Mouse (Mus musculus) limb, embryonic 15.5 days (tissue): Measurements from ENCODE around the gene Cacna1c. TPM values are rescaled to one million over a fixed set of nuclear protein-coding genes. Genes with fewer than 3 reads are reported as not detected.

Experiments
- ATAC-seq: fragments of 200-750 bp; cut with Nextera tagmentation; 2 replicates; pipeline ENCODE4 v1.8.0; 2017; ENCODE audit warnings: low read depth, moderate TSS enrichment; ENCODE audit not compliant: insufficient number of reproducible peaks, low FRiP score, low TSS enrichment
- H3K27ac ChIP-seq: fragments of 300-500 bp; sonication (generic); 2 replicates; pipeline ENCODE4 v1.5.1; 2015; ENCODE audit warnings: moderate library complexity, mild to moderate bottlenecking, inconsistent platforms
- H3K27me3 ChIP-seq: fragments of 300-500 bp; sonication (generic); 2 replicates; pipeline ENCODE4 v1.6.1; 2015; ENCODE audit warnings: inconsistent platforms
- H3K36me3 ChIP-seq: fragments of 300-500 bp; sonication (generic); 2 replicates; pipeline ENCODE4 v1.6.1; 2015; ENCODE audit warnings: inconsistent platforms
- H3K4me1 ChIP-seq: fragments of 300-500 bp; sonication (generic); 2 replicates; pipeline ENCODE4 v1.6.1; 2015; ENCODE audit warnings: inconsistent platforms
- H3K4me2 ChIP-seq: fragments of 300-500 bp; sonication (generic); 2 replicates; pipeline ENCODE4 v1.6.1; 2015; ENCODE audit warnings: mild to moderate bottlenecking, inconsistent platforms
- H3K4me3 ChIP-seq: fragments of 300-500 bp; sonication (generic); 2 replicates; pipeline ENCODE4 v1.5.1; 2015; ENCODE audit warnings: mild to moderate bottlenecking, inconsistent platforms
- H3K9ac ChIP-seq: fragments of 300-500 bp; sonication (generic); 2 replicates; pipeline ENCODE4 v1.6.1; 2015; ENCODE audit warnings: inconsistent platforms
- H3K9me3 ChIP-seq: fragments of 300-500 bp; sonication (generic); 2 replicates; pipeline ENCODE4 v1.6.1; 2016; ENCODE audit warnings: inconsistent platforms
- WGBS: fragments of 180-500 bp; shearing (Covaris S2); methylation state at CpG from one replicate; pipeline ENCODE4 v1.1.7; 2015; 5-methylcytosine and 5-hydroxymethylcytosine counted together
- polyA plus RNA-seq: library from polyadenylated mRNA; unstranded; fragments of >200 nt; fragmentation: Nextera tagmentation; extraction: Ambion mirVana; gene quantifications from 2 replicates; pipeline ENCODE4 v1.2.1, GENCODE M21; 2015

Cacna1c gene
- polyA plus RNA-seq, 1 experiment from 2014 or later: 6.2 TPM

DNA sequence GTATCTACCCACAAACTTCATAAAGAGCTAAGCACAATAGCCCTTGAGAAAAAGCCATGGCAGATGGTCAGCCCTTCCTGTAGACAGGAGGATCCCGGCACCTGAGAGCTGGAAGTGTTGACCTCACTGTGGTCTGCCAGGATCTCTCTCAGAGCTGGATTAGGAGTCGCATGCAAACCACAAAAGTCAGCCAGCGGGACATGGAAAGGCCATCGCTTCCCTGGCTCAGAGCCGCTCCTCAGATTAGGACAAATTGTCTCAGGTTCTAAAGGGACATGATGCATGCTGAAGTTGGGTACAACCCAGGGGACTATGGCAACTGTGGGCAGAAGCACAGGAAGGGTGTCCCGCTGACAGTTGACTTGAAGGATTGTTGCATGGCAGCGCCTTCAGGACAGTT lies 490.4 kb downstream of the Cacna1c start:
- no peak overlapping the region for H3K27ac ChIP-seq
- peaks cover 9% of the 10 kb centered on the region; the same call in 1 of the 2 replicates for H3K36me3 ChIP-seq
- H3K4me2 ChIP-seq: no peak overlapping the region
- no peaks in the 10 kb centered on the region for H3K4me1 ChIP-seq
- no peak for ATAC-seq
- no peak overlapping the region for H3K9ac ChIP-seq
- 89% methylated on average over 7 of the region's 7 CpGs for WGBS
- no peak overlapping the region for H3K4me3 ChIP-seq
- no peaks in the 10 kb centered on the region for H3K27me3 ChIP-seq
- H3K9me3 ChIP-seq: no peaks in the 10 kb centered on the region

DNA sequence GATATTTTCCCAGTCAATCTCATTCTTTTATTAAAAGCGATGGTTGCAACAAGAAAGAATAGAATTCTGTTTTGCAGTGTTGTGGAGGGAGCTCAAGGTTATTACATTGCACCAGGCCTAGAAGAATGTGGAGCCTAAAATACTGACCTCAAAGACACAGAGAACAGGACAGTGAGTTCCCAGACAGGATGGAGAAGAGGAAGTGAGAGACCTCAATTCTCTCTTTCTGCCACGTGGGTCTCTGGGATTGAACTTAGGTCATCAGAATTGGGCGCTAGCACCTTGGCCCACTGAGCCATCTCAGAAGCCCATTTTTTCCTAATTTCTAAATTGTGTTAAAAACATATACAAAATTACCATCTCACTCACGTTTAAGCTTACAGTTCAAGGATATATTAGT lies 501.6 kb downstream of the Cacna1c start:
- Histone ChIP-seq H3K4me3 (no peak overlapping the region), H3K36me3 (peaks cover 9% of the 10 kb centered on the region; the same call in 1 of the 2 replicates)

DNA sequence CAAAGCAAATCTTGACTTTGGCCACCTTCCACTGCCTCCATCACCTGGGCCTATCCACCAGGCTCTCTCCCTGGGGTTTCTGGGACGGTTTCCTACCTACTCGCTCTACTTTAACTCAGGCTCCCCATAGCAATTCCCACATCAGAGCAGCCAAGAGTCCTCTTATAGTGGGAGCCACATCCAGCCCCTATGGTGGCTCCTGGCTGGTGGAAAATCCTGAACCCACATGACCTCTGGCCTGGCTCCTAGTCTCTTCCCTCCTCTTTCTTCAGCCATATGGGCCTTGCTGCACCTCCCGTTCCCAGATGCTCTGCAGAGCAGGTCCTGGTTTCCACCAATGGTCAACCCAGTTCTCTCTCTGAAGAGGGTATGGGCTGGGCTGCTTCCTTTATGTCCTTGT lies 506.8 kb downstream of the Cacna1c start:
- Histone ChIP-seq H3K9me3 (no peaks in the 10 kb centered on the region), H3K9ac (no peak overlapping the region), H3K36me3 (no peaks in the 10 kb centered on the region), H3K4me1 (no peaks in the 10 kb centered on the region), H3K27me3 (no peaks in the 10 kb centered on the region), H3K4me3 (no peak overlapping the region), H3K27ac (no peak overlapping the region), H3K4me2 (no peak overlapping the region)
- 91% methylated on average over 3 of the region's 3 CpGs for WGBS
- no peak for ATAC-seq

More for the DNA sequence above, 501.6 kb downstream of the Cacna1c start:
- 82% methylated on average over 4 of the region's 4 CpGs for WGBS
- Histone ChIP-seq H3K27ac (no peak overlapping the region), H3K9me3 (no peaks in the 10 kb centered on the region), H3K4me1 (no peaks in the 10 kb centered on the region), H3K27me3 (no peaks in the 10 kb centered on the region), H3K4me2 (no peak overlapping the region), H3K9ac (no peak overlapping the region)
- ATAC-seq: no peak

DNA sequence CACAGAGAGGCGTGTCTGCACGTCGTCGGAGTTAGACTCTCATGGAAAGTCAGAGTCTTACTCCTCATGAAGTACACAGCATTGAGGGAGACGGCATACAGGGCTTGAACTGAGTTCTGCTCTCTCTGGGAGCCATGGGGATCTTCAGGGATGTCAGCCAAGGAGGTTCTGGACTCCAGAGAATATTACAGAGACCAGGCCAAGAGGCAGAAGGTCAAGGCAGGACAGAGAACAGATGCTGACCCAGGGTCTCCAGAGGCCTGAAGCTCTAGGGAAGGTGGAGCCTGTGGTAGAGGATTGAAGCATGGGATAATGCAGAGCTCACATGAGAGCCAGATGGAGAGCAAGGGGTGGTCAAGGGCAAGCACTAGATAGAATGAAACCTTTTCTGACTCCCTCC lies 507.4 kb downstream of the Cacna1c start:
- no peak overlapping the region for H3K4me2 ChIP-seq
- no peaks in the 10 kb centered on the region for H3K4me1 ChIP-seq
- no peak for ATAC-seq
- H3K27me3 ChIP-seq: no peaks in the 10 kb centered on the region
- H3K9ac ChIP-seq: no peak overlapping the region
- H3K4me3 ChIP-seq: no peak overlapping the region
- no peak overlapping the region for H3K27ac ChIP-seq
- H3K36me3 ChIP-seq: peaks cover 5% of the 10 kb centered on the region; the same call in 1 of the 2 replicates
- WGBS: 88% methylated on average over 5 of the region's 5 CpGs
- no peaks in the 10 kb centered on the region for H3K9me3 ChIP-seq

DNA sequence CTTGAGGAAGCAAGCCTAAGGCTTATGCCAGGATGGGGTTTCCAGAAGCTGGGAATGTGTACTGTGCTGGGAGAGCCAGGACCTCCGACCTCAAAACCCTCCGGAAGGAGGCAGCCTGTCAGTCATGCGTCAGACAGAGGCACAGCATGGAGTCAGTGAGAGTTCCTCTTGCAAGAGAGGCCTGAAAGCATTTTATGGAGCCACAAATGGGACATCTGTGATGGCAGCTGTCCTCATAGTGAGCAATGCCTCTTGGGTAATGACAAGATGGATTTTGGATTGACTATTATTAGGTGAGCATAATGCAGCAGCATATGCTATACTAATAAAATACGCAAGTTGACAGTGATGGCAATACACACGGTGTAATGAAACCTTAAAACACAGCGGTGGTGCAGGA lies 515.4 kb downstream of the Cacna1c start:
- H3K27me3 ChIP-seq: no peaks in the 10 kb centered on the region
- no peak overlapping the region for H3K4me3 ChIP-seq
- no peak overlapping the region for H3K9ac ChIP-seq
- H3K4me1 ChIP-seq: no peaks in the 10 kb centered on the region
- H3K9me3 ChIP-seq: no peaks in the 10 kb centered on the region
- ATAC-seq: no peak
- H3K27ac ChIP-seq: no peak overlapping the region
- H3K4me2 ChIP-seq: no peak overlapping the region
- 69% methylated on average over 6 of the region's 6 CpGs for WGBS
- peaks cover 11% of the 10 kb centered on the region for H3K36me3 ChIP-seq

DNA sequence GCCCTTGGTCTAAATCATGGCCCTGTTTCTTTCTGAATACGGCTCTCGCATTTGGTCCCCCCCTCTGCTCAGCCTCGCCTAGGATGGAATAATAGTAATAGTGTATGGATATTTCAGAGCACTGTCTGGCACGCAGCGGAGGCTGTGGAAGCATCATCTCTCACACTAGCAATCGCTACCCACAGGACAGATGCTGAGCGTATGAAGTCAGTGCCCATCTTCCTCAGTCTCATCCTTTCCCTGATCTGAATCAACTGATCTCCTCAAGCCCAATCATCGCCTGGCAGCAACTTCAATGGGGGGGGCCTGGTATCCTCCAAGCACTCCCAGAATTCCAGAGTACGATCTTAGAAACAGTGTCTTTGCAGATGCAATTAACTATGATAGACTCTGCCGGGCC lies 518.2 kb downstream of the Cacna1c start:
- Histone ChIP-seq H3K27ac (no peak overlapping the region), H3K9me3 (no peaks in the 10 kb centered on the region), H3K4me1 (no peaks in the 10 kb centered on the region), H3K4me3 (no peak overlapping the region), H3K9ac (no peak overlapping the region), H3K36me3 (peaks cover 3% of the 10 kb centered on the region), H3K4me2 (no peak overlapping the region), H3K27me3 (no peaks in the 10 kb centered on the region)
- ATAC-seq: no peak
- 91% methylated on average over 10 of the region's 10 CpGs for WGBS

DNA sequence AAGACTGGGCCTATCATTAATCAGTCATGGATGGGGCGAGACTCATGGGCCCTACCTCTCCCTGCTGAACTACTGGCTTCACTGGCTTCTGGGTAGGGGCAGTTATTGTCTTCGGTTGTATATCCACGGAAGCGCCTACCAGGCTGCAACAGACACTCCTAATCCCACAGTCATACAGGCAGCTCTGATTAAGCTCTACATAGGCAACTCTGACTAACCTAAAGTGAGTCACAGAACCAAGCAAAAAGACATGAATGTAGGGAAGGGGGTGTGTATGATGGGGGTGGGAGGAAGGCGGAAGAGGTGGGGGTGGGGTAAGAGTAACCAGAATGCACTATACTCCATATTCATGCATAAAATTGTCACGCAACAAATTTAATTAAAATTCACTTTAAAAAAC lies 518.9 kb downstream of the Cacna1c start:
- Histone ChIP-seq H3K9me3 (no peaks in the 10 kb centered on the region), H3K36me3 (no peaks in the 10 kb centered on the region; the same call in none of the 2 replicates), H3K4me3 (no peak overlapping the region), H3K27me3 (no peaks in the 10 kb centered on the region), H3K4me2 (no peak overlapping the region), H3K27ac (no peak overlapping the region), H3K4me1 (no peaks in the 10 kb centered on the region), H3K9ac (no peak overlapping the region)
- WGBS: 91% methylated on average over 6 of the region's 6 CpGs
- ATAC-seq: no peak

DNA sequence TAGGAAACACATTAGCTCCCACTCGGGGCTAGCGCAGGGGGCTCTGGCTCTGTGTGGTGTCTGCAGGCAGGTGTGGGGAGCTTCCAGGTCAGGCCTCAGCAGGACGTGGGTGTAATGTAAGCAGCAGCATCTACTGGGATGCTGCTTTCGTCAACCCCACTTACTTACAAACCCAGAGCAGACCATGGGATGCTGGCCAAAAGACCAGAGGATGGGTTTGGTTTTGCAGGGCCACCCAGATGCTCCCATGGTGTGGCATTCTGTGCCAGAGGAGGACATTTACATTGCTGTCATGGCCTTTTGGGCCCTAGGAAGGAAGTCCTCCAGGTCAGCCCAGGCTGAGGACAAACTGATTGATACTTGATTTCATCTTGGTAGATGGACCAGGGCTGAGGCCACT lies 521.4 kb downstream of the Cacna1c start:
- no peak for ATAC-seq
- WGBS: 83% methylated on average over 4 of the region's 4 CpGs
- Histone ChIP-seq H3K4me1 (no peaks in the 10 kb centered on the region), H3K27me3 (no peaks in the 10 kb centered on the region), H3K27ac (no peak overlapping the region), H3K36me3 (no peaks in the 10 kb centered on the region; the same call in 1 of the 2 replicates), H3K4me3 (no peak overlapping the region), H3K4me2 (no peak overlapping the region), H3K9me3 (no peaks in the 10 kb centered on the region), H3K9ac (no peak overlapping the region)

DNA sequence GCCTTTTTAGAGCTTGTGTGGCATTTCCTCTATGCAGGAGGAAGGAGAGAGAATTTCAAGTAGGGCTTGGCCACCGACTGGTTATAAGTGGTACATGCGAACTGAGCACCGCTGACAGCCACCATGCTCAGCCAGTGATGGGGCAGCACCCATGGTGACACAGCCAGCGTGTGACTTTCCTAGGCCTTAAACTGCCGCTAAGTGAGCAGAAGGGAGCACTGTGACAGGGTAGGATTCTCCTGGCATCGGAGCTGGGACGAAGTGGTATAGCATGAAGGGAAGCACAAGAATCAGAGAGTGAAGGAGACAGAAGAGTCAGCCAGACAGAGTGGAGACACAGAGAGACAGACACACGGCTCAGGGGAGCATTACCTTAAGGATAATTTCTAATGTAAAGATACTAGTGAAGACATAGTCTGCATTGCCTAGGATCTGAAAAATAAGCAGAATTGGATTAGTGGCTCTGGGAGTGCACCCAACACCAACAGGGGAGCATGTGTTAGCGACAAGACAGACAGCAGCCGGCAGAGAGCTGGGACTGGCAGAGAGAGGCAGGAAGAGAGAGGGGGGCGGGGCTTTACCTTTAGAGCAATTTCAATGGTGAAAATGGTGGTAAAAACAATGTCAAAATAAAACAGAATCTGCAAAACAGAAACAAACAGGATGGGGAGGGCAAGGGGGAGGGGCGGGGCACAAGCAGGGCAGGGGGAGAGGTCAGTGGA lies 522.1 kb downstream of the Cacna1c start:
- Histone ChIP-seq H3K9me3 (no peaks in the 10 kb centered on the region), H3K36me3 (no peaks in the 10 kb centered on the region; the same call in 1 of the 2 replicates), H3K4me3 (no peak overlapping the region), H3K9ac (no peak overlapping the region), H3K4me1 (no peaks in the 10 kb centered on the region), H3K27ac (no peak overlapping the region), H3K4me2 (no peak overlapping the region), H3K27me3 (no peaks in the 10 kb centered on the region)
- 77% methylated on average over 12 of the region's 12 CpGs for WGBS
- ATAC-seq: no peak

DNA sequence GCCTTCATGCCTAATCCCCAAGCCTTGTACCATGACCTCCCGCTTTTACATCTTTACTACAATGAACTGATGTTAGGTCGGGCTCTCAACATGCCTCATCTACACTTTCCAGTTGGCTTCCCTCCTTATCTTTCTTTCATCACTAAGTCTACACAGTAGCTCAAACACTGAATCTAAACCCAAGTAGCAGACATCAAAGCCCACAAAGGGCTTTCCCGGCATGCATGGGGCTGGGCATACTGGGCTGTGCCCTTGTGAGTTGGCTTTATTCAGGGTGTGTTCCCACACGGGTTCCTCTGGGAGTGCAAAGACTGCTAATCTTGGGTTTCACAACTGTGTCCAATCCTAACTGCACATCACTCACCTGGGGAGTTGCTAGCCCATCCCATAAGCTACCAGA lies 542.9 kb downstream of the Cacna1c start:
- H3K4me1 ChIP-seq: no peaks in the 10 kb centered on the region
- H3K27me3 ChIP-seq: no peaks in the 10 kb centered on the region
- H3K9me3 ChIP-seq: no peaks in the 10 kb centered on the region
- WGBS: 90% methylated on average over 4 of the region's 4 CpGs
- H3K27ac ChIP-seq: no peak overlapping the region
- ATAC-seq: no peak
- H3K36me3 ChIP-seq: peaks cover 29% of the 10 kb centered on the region
- H3K4me2 ChIP-seq: no peak overlapping the region
- H3K4me3 ChIP-seq: no peak overlapping the region
- H3K9ac ChIP-seq: no peak overlapping the region

DNA sequence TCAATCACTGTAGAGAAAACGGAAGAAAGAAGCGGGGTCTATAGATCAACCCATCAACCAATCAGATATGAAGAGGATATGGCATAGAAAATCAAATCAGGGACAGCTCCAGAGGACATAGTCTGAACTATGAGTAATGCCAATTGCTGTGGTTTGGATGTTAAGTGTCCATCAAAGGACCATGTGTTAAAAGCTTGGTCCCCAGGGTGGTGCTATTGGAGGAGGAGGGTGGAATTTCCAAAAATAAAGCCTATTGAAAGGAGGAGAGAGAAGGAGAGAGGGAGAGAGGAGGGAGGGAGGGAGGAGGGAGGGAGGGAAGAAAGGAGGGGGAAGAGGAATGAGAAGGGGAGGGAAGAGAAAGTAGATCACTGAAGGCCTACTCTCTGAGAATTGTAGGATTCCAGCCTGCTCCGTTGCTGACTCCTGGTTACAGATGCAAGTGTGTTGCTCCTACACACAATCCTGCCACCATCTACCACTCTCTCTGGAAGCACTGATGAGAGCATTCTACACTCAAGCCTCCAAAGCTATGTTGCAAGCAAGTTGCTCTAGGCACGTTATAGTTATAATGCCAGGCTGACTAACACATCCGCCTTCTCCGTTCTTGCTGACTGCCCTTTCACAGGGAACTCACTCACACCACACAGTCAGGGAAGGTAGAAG lies 547.0 kb downstream of the Cacna1c start:
- Histone ChIP-seq H3K36me3 (peaks cover 21% of the 10 kb centered on the region), H3K4me1 (no peaks in the 10 kb centered on the region), H3K9ac (no peak overlapping the region), H3K9me3 (no peaks in the 10 kb centered on the region), H3K4me2 (no peak overlapping the region), H3K27ac (no peak overlapping the region), H3K4me3 (no peak overlapping the region), H3K27me3 (no peaks in the 10 kb centered on the region)
- no peak for ATAC-seq
- WGBS: 81% methylated on average over 6 of the region's 6 CpGs

DNA sequence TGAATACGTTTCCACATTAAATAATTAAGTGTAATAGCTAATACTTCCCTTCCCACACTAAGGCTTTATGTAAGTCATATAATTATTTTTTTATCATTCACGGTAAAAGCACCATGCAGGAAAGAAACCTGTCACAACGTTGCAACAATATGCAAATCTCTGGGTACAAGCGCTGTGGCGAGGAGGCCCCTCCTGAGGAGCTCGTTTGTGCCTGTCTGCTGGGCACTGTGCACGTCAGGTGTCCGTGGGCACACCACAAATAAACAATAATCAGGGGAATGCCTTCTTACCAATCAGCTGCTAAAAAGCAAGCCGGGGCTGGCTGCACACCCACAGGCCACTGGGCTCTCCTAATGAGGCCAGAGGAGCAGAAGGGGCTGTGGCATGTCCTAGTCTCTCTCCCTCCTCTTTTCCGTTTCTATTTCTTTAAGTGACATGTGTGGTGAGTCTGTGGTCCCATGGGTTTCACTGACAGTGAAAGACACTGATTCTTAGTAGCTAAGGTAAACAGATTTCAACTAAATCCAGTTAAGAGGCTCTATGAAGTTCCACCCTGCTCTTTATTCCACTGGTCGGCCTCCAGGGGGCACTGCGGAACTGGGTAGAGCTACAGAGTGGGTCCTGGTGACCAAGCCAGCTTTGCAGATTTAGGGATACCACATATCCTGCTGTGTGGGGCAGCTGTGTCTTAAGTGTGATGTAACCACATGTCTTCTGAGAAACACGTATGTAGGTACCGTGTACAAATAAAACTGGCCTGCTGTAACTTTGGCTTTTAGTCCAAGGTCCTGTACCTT lies 549.8 kb downstream of the Cacna1c start:
- Histone ChIP-seq H3K27me3 (no peaks in the 10 kb centered on the region), H3K4me1 (no peaks in the 10 kb centered on the region), H3K4me3 (no peak overlapping the region), H3K9me3 (no peaks in the 10 kb centered on the region), H3K4me2 (no peak overlapping the region), H3K9ac (no peak overlapping the region), H3K27ac (no peak overlapping the region), H3K36me3 (peaks cover 10% of the 10 kb centered on the region)
- 54% methylated on average over 14 of the region's 14 CpGs for WGBS
- no peak for ATAC-seq
